Mouse (Mus musculus): ENCODE measurements around the gene Rtn4r. TPM values are rescaled to one million over a fixed set of nuclear protein-coding genes. Genes with fewer than 3 reads are reported as not detected.
A peak's percentile ranks its signal among the peaks of the same experiment; 100 is the strongest.
"Not testable (repeated sequence)": the region's sequence is repeated elsewhere in the genome, so short reads cannot be mapped to it uniquely, and the experiment has no call there.

The Rtn4r gene
- polyA plus RNA-seq, 1 experiment from 2014 or later = 2.2 TPM

DNA sequence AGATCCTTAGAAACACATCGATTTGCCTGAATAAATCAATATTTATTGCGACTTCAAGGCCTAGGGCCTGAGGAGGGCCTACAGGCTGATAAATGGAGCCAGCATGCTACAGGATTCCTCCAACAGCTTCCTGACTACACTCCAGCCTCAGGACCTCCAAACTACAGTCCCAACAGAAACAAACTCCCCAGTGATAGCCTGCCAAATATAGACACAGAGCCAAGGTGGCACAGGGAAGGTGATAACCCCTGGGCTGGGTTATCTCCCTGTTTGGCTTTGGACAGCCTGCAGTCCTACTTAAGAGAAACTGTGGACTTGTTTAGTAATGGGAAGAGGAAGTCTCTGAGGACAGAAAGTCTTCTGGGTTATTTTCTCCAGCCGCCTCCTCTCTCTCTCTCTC, 59.8 kb downstream of the Rtn4r start:
- no peaks in the 10 kb centered on the region for H3K4me1 ChIP-seq (ENCODE audit: control insufficient read depth, insufficient read depth, low read length)
- no peak for DNase-seq (ENCODE audit: low spot score, missing footprints)
- H3K27ac ChIP-seq (ENCODE audit: low read depth, low read length) = no peak overlapping the region
- H3K27me3 ChIP-seq (ENCODE audit: control insufficient read depth, insufficient read depth, low read length) = no peaks in the 10 kb centered on the region
- H3K4me3 ChIP-seq (ENCODE audit: low read depth, low read length) = no peak overlapping the region
- ATAC-seq (ENCODE audit: low FRiP score) = no peak
- no peaks in the 10 kb centered on the region for H3K9me3 ChIP-seq (ENCODE audit: control insufficient read depth, low read length)
- no peak overlapping the region for H3K4me2 ChIP-seq
- no peak overlapping the region for H3K9ac ChIP-seq (ENCODE audit: low read length)
- no peaks in the 10 kb centered on the region for H3K36me3 ChIP-seq (ENCODE audit: control insufficient read depth, insufficient read depth, low read length)
- 91% methylated on average over 3 of the region's 3 CpGs for WGBS

DNA sequence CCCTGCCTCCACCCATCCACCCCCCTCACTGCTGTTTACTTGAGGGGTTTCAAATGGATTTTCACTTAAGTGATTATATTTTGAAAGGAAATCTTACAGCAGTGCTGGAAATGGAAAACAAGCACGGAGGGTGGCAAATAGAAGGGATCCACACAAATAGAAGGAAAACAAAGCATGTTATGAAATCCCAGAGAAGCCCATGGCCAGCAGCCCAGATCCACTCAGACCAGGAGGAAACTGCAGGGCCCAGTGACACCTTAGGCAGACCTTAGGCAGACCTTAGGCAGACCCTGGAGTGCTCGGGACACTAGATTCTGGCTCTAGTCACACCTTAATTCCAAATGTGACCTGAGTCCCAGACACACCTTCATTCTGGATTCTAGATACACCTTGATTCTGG, 63.6 kb downstream of the Rtn4r start:
- WGBS = 79% methylated on average over 2 of the region's 2 CpGs
- H3K36me3 ChIP-seq (ENCODE audit: control insufficient read depth, insufficient read depth, low read length) = no peaks in the 10 kb centered on the region
- H3K4me1 ChIP-seq (ENCODE audit: control insufficient read depth, insufficient read depth, low read length) = no peaks in the 10 kb centered on the region
- H3K9ac ChIP-seq (ENCODE audit: low read length) = no peak overlapping the region
- no peak overlapping the region for H3K4me3 ChIP-seq (ENCODE audit: low read depth, low read length)
- H3K27ac ChIP-seq (ENCODE audit: low read depth, low read length) = no peak overlapping the region
- no peak for DNase-seq (ENCODE audit: low spot score, missing footprints)
- no peak for ATAC-seq (ENCODE audit: low FRiP score)
- no peaks in the 10 kb centered on the region for H3K9me3 ChIP-seq (ENCODE audit: control insufficient read depth, low read length)
- H3K27me3 ChIP-seq (ENCODE audit: control insufficient read depth, insufficient read depth, low read length) = no peaks in the 10 kb centered on the region
- no peak overlapping the region for H3K4me2 ChIP-seq

DNA sequence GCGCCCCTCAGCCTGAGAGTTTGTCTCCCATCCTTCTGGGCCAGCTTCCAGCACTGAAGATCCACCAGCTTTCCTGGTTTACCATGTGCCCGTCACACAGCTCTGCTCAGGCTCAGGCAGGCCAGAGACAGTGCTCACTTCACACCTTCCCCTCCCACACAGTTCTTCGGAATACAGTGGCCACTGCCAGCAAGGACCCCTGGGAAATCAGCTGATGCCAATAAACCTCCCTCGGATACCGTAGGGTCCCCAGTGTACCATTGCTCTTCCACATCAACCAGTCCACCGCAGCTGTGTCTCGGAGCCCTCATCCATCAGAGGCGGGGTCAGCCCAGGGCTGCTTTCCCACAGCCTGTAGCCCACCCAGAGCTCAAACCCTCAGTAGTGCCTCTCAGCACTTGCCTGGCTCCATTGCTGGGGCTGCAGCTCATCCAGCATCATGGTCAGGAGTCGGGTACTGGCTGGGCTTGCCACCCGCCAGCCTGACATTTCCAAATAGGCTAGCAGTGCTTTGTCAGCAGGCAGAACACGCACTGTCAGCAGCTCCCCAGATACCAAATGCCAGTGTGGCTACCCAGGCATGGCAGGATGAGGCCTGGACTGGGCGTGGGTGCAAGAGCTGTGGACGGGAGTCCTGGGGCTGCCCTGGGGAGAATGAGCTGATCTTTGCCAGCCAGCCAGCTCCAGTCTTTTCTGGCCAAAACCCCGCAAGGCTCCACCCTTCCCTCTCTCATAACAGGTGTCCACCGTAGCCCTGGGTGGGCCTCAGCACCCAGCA, 67.0 kb downstream of the Rtn4r start:
- peaks cover 4% of the 10 kb centered on the region; the same call in 1 of the 2 replicates for H3K4me1 ChIP-seq (ENCODE audit: control insufficient read depth, insufficient read depth, low read length)
- H3K4me2 ChIP-seq = no peak overlapping the region
- H3K4me3 ChIP-seq (ENCODE audit: low read depth, low read length) = no peak overlapping the region
- H3K27ac ChIP-seq (ENCODE audit: low read depth, low read length) = no peak overlapping the region
- ATAC-seq (ENCODE audit: low FRiP score) = peak; percentile 28; the same call in 1 of the 2 replicates
- H3K9ac ChIP-seq (ENCODE audit: low read length) = no peak overlapping the region
- no peaks in the 10 kb centered on the region for H3K36me3 ChIP-seq (ENCODE audit: control insufficient read depth, insufficient read depth, low read length)
- 75% methylated on average over 15 of the region's 15 CpGs for WGBS
- no peaks in the 10 kb centered on the region for H3K9me3 ChIP-seq (ENCODE audit: control insufficient read depth, low read length)
- H3K27me3 ChIP-seq (ENCODE audit: control insufficient read depth, insufficient read depth, low read length) = no peaks in the 10 kb centered on the region
- no peak for DNase-seq (ENCODE audit: low spot score, missing footprints)

GRCm38 (mm10) chr16:18195068-18195467, 67.6 kb downstream of the Rtn4r start:
- Histone ChIP-seq H3K4me2 (no peak overlapping the region), H3K4me3 (ENCODE audit: low read depth, low read length) (no peak overlapping the region), H3K9ac (ENCODE audit: low read length) (no peak overlapping the region), H3K36me3 (ENCODE audit: control insufficient read depth, insufficient read depth, low read length) (no peaks in the 10 kb centered on the region), H3K27me3 (ENCODE audit: control insufficient read depth, insufficient read depth, low read length) (no peaks in the 10 kb centered on the region), H3K4me1 (ENCODE audit: control insufficient read depth, insufficient read depth, low read length) (peaks cover 6% of the 10 kb centered on the region), H3K27ac (ENCODE audit: low read depth, low read length) (no peak overlapping the region), H3K9me3 (ENCODE audit: control insufficient read depth, low read length) (no peaks in the 10 kb centered on the region)
- DNase-seq (ENCODE audit: low spot score, missing footprints) (no peak), ATAC-seq (ENCODE audit: low FRiP score) (no peak)
- 59% methylated on average over 5 of the region's 5 CpGs for WGBS

GRCm38 (mm10) chr16:18195561-18195960, 68.1 kb downstream of the Rtn4r start:
- H3K4me2 ChIP-seq; H3K4me1 ChIP-seq (ENCODE audit: control insufficient read depth, insufficient read depth, low read length); H3K36me3 ChIP-seq (ENCODE audit: control insufficient read depth, insufficient read depth, low read length); H3K27ac ChIP-seq (ENCODE audit: low read depth, low read length); H3K9ac ChIP-seq (ENCODE audit: low read length); H3K27me3 ChIP-seq (ENCODE audit: control insufficient read depth, insufficient read depth, low read length); ATAC-seq (ENCODE audit: low FRiP score); DNase-seq (ENCODE audit: low spot score, missing footprints); H3K9me3 ChIP-seq (ENCODE audit: control insufficient read depth, low read length); H3K4me3 ChIP-seq (ENCODE audit: low read depth, low read length): not testable (repeated sequence)
- WGBS = 52% methylated on average over 3 of the region's 3 CpGs

DNA sequence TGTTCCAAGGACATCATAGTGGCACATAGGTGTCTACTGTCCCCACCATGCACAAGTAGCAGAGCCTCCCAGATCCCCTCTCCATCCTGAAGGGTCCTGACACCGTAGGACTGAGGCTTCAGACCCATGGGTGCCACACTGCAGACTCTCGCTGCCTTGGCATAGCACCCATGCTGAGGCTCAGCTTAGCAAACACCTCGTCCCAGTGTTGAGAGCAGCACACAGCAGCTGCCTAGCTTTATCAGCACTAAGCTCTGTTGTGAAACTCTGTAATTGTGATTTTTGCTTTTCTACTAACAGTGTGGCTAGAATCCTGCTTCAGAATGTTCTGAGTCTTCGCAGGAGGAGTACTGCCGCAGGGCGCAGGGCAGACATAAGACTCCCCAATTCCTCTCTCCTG, 70.4 kb downstream of the Rtn4r start:
- H3K4me3 ChIP-seq (ENCODE audit: low read depth, low read length) = no peak overlapping the region
- H3K9ac ChIP-seq (ENCODE audit: low read length) = no peak overlapping the region
- WGBS = 83% methylated on average over 6 of the region's 6 CpGs

GRCm38 (mm10) chr16:18198365-18199098, 71.1 kb downstream of the Rtn4r start:
- ATAC-seq (ENCODE audit: low FRiP score) (peak; percentile 53), DNase-seq (ENCODE audit: low spot score, missing footprints) (no peak)
- H3K9ac ChIP-seq (ENCODE audit: low read length) = no peak overlapping the region
- peaks cover 6% of the 10 kb centered on the region for H3K4me1 ChIP-seq (ENCODE audit: control insufficient read depth, insufficient read depth, low read length)
- no peaks in the 10 kb centered on the region for H3K27me3 ChIP-seq (ENCODE audit: control insufficient read depth, insufficient read depth, low read length)
- no peak overlapping the region for H3K4me3 ChIP-seq (ENCODE audit: low read depth, low read length)
- 81% methylated on average over 10 of the region's 10 CpGs for WGBS
- no peaks in the 10 kb centered on the region for H3K36me3 ChIP-seq (ENCODE audit: control insufficient read depth, insufficient read depth, low read length)
- H3K27ac ChIP-seq (ENCODE audit: low read depth, low read length) = no peak overlapping the region
- H3K9me3 ChIP-seq (ENCODE audit: control insufficient read depth, low read length) = no peaks in the 10 kb centered on the region
- H3K4me2 ChIP-seq = no peak overlapping the region

More for the DNA sequence above, 70.4 kb downstream of the Rtn4r start:
- H3K36me3 ChIP-seq (ENCODE audit: control insufficient read depth, insufficient read depth, low read length) = no peaks in the 10 kb centered on the region
- H3K27ac ChIP-seq (ENCODE audit: low read depth, low read length) = no peak overlapping the region
- H3K4me1 ChIP-seq (ENCODE audit: control insufficient read depth, insufficient read depth, low read length) = peaks cover 6% of the 10 kb centered on the region
- ATAC-seq (ENCODE audit: low FRiP score) = no peak
- no peaks in the 10 kb centered on the region for H3K9me3 ChIP-seq (ENCODE audit: control insufficient read depth, low read length)
- no peak for DNase-seq (ENCODE audit: low spot score, missing footprints)
- H3K4me2 ChIP-seq = no peak overlapping the region
- H3K27me3 ChIP-seq (ENCODE audit: control insufficient read depth, insufficient read depth, low read length) = no peaks in the 10 kb centered on the region

DNA sequence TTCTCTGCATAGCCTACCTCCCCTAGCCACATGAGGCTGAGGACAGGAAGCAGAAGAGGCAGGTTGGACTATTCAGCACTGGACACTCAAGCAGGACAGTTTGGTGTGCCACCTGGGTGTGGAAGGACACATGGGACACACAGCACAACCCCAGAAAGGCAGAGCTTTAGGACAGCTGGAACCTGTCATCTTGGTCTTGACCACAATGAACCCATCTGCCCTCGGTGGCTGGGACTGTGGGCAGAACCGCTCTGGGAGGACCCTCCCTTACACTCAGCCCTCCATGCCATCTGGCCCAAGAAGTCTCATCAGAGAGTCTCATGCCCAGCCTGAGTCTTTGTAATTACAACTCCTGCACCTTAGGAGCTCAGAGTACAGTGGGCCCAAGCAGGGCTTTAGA, 72.6 kb downstream of the Rtn4r start:
- no peak overlapping the region for H3K4me3 ChIP-seq (ENCODE audit: low read depth, low read length)
- ATAC-seq (ENCODE audit: low FRiP score) (no peak), DNase-seq (ENCODE audit: low spot score, missing footprints) (no peak)
- no peak overlapping the region for H3K4me2 ChIP-seq
- no peaks in the 10 kb centered on the region for H3K36me3 ChIP-seq (ENCODE audit: control insufficient read depth, insufficient read depth, low read length)
- H3K9me3 ChIP-seq (ENCODE audit: control insufficient read depth, low read length) = no peaks in the 10 kb centered on the region
- no peaks in the 10 kb centered on the region for H3K27me3 ChIP-seq (ENCODE audit: control insufficient read depth, insufficient read depth, low read length)
- no peak overlapping the region for H3K9ac ChIP-seq (ENCODE audit: low read length)
- H3K4me1 ChIP-seq (ENCODE audit: control insufficient read depth, insufficient read depth, low read length) = peaks cover 6% of the 10 kb centered on the region
- H3K27ac ChIP-seq (ENCODE audit: low read depth, low read length) = no peak overlapping the region
- 91% methylated on average over 2 of the region's 2 CpGs for WGBS

DNA sequence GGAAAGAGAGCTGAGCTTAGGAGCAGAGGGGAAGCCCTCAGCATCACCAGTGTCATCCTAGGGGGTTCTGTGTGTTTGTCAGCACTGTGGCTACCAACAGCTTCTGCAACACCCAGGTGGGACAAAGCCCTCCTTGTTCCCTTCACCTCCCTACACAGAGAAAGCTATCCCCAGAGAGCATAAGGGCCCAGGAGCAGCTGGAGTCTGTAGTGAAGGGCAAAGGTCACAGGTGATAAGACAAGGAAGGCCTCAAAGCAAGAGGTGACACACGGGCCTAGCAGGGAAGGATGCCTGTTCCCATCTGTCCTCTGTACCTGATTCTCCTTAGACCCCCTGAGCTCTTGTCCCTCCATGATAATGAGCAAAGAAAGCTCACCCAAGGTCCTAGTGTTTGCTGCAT, 74.2 kb downstream of the Rtn4r start:
- H3K36me3 ChIP-seq (ENCODE audit: control insufficient read depth, insufficient read depth, low read length) = no peaks in the 10 kb centered on the region
- no peak overlapping the region for H3K4me3 ChIP-seq (ENCODE audit: low read depth, low read length)
- 62% methylated on average over 1 of the region's 1 CpGs for WGBS
- H3K4me2 ChIP-seq = no peak overlapping the region
- no peaks in the 10 kb centered on the region for H3K27me3 ChIP-seq (ENCODE audit: control insufficient read depth, insufficient read depth, low read length)
- H3K4me1 ChIP-seq (ENCODE audit: control insufficient read depth, insufficient read depth, low read length) = peaks cover 6% of the 10 kb centered on the region
- no peak overlapping the region for H3K27ac ChIP-seq (ENCODE audit: low read depth, low read length)
- H3K9ac ChIP-seq (ENCODE audit: low read length) = no peak overlapping the region
- ATAC-seq (ENCODE audit: low FRiP score) = no peak
- DNase-seq (ENCODE audit: low spot score, missing footprints) = no peak
- no peaks in the 10 kb centered on the region for H3K9me3 ChIP-seq (ENCODE audit: control insufficient read depth, low read length)

All from midbrain, embryonic 11.5 days (tissue).